ENCODE assay signal across 8 mouse cellular contexts in genomic region chr12:112720890-112721423, GRCm38 (mm10). TPM values are rescaled to one million over a fixed set of nuclear protein-coding genes. Genes with fewer than 3 reads are reported as not detected.
A peak's percentile ranks its signal among the peaks of the same experiment; 100 is the strongest.
DNase-seq lines count a peak whose midpoint lies in the region; ATAC-seq and TF ChIP-seq lines count a peak whose summit lies in the region.

No protein-coding gene starts in this region.

- intact Hi-C loops in left cerebral cortex, postnatal 10 days (cut with DNase I): no loop called here

- H3K9me3 ChIP-seq in heart, postnatal 0 days (replicated peaks; ENCODE audit: control insufficient read depth, low read length): no peaks in the 10 kb centered on the region
- no peaks in the 10 kb centered on the region for H3K9me3 ChIP-seq in embryonic facial prominence, embryonic 11.5 days (replicated peaks; ENCODE audit: control insufficient read depth, low read length)
- H3K9me3 ChIP-seq in kidney, embryonic 15.5 days (replicated peaks): no peaks in the 10 kb centered on the region

- H3K9ac ChIP-seq in heart, postnatal 0 days (replicated peaks; ENCODE audit: low read depth, low read length): no peak overlapping the region; the same call in 1 of the 2 replicates
- H3K9ac ChIP-seq in embryonic facial prominence, embryonic 11.5 days (replicated peaks; ENCODE audit: low read length): no peak overlapping the region
- H3K9ac ChIP-seq in kidney, embryonic 15.5 days: peak overlapping the region; percentile 68

- H3K27ac ChIP-seq in heart, postnatal 0 days (ENCODE audit: low read depth): peak overlapping the region; percentile 44; the same call in 1 of the 2 replicates
- no peak overlapping the region for H3K27ac ChIP-seq in embryonic facial prominence, embryonic 11.5 days (replicated peaks; ENCODE audit: low read depth, low read length)
- peak overlapping the region; percentile 97 for H3K27ac ChIP-seq in kidney, embryonic 15.5 days

- whole genome bisulfite sequencing in heart, postnatal 0 days: 54% methylated on average over 12 of the region's 12 CpGs
- WGBS in embryonic facial prominence, embryonic 11.5 days: 30% methylated on average over 12 of the region's 12 CpGs
- WGBS in kidney, embryonic 15.5 days: 42% methylated on average over 12 of the region's 12 CpGs

- H3K27me3 ChIP-seq in heart, postnatal 0 days (ENCODE audit: control insufficient read depth, insufficient read depth, low read length): 0 out of 2 replicates have a peak, but pooled peaks cover 7% of the 10 kb centered on the region
- peaks cover 15% of the 10 kb centered on the region for H3K27me3 ChIP-seq in embryonic facial prominence, embryonic 11.5 days (ENCODE audit: control insufficient read depth, insufficient read depth, low read length)
- H3K27me3 ChIP-seq in kidney, embryonic 15.5 days: peaks cover 12% of the 10 kb centered on the region

- TF ChIP-seq EP300 in heart, postnatal 0 days (IDR thresholded peaks at IDR 0.05; ENCODE audit: low read depth): no peak

- H3K4me3 ChIP-seq in heart, postnatal 0 days (ENCODE audit: low read depth, low read length): no peak overlapping the region
- 0 out of 2 replicates have a peak overlapping the region, but pooled peaks have one; percentile 10 for H3K4me3 ChIP-seq in embryonic facial prominence, embryonic 11.5 days (ENCODE audit: low read depth, low read length)
- H3K4me3 ChIP-seq in kidney, embryonic 15.5 days (replicated peaks): peak overlapping the region; percentile 69

- peak; percentile 25; the same call in 1 of the 2 replicates for ATAC-seq in heart, postnatal 0 days (ENCODE audit: insufficient read depth, low read depth)
- no peak for ATAC-seq in embryonic facial prominence, embryonic 11.5 days (replicated peaks; ENCODE audit: insufficient number of reproducible peaks, low FRiP score, low TSS enrichment, low read depth)
- ATAC-seq in kidney, embryonic 15.5 days (replicated peaks; ENCODE audit: low FRiP score): no peak

- peak overlapping the region; percentile 99 for H3K4me2 ChIP-seq in heart, postnatal 0 days (ENCODE audit: low read depth, low read length)
- H3K4me2 ChIP-seq in embryonic facial prominence, embryonic 11.5 days (ENCODE audit: low read depth, low read length): peak overlapping the region; percentile 99; the same call in 1 of the 2 replicates
- H3K4me2 ChIP-seq in kidney, embryonic 15.5 days: peak overlapping the region; percentile 89

- H3K36me3 ChIP-seq in heart, postnatal 0 days (replicated peaks; ENCODE audit: control insufficient read depth, insufficient read depth, low read length): no peaks in the 10 kb centered on the region
- H3K36me3 ChIP-seq in embryonic facial prominence, embryonic 11.5 days (replicated peaks; ENCODE audit: control insufficient read depth, insufficient read depth, low read depth, low read length): no peaks in the 10 kb centered on the region
- H3K36me3 ChIP-seq in kidney, embryonic 15.5 days: peaks cover 13% of the 10 kb centered on the region

- TF ChIP-seq CTCF in heart, postnatal 0 days (IDR thresholded peaks at IDR 0.05; ENCODE audit: low read depth): no peak

- DNase-seq in heart, postnatal 0 days (ENCODE audit: low spot score): no peak
- no peak for DNase-seq in heart, postnatal 4 days
- no peak for DNase-seq in embryonic facial prominence, embryonic 11.5 days (ENCODE audit: low spot score)
- DNase-seq in neural tube, embryonic 10.5 days (ENCODE audit: extremely low spot score, low spot score): peak; percentile 22
- no peak for DNase-seq in thymus, postnatal 14 days
- no peak for DNase-seq in left cerebral cortex, postnatal 10 days (ENCODE audit: extremely low spot score in 1 of 2, low spot score in 2 of 2)
- no peak for DNase-seq in cerebellum, postnatal 36 days

- peaks cover 12% of the 10 kb centered on the region; the same call in 1 of the 2 replicates for H3K4me1 ChIP-seq in heart, postnatal 0 days (ENCODE audit: control insufficient read depth, insufficient read depth)
- peaks cover 4% of the 10 kb centered on the region; the same call in 1 of the 2 replicates for H3K4me1 ChIP-seq in embryonic facial prominence, embryonic 11.5 days (ENCODE audit: control insufficient read depth, insufficient read depth, low read length)
- H3K4me1 ChIP-seq in kidney, embryonic 15.5 days: peaks cover 53% of the 10 kb centered on the region

RNA-seq across cellular contexts. Expression of gene Cep170b, which starts 0.7 kb away (rescaled TPM):
- 10.1 and 17.6 TPM in 2 replicates for total RNA-seq in heart, postnatal 0 days (2014; rRNA removed; ENCODE audit: low replicate concordance)
- polyA plus RNA-seq in heart, postnatal 0 days (2015; fragmentation: Nextera tagmentation; extraction: Ambion mirVana): 1.8 and 2.4 TPM in 2 replicates
- 10 to 100 TPM; 13.1 to 14.1 TPM for total RNA-seq in heart, postnatal 4 days (2021)
- 5.3 and 8.0 TPM in 2 replicates for polyA plus RNA-seq in embryonic facial prominence, embryonic 11.5 days (2014; fragmentation: Nextera tagmentation; extraction: Ambion mirVana)
- 15.8 and 16.6 TPM in 2 replicates for polyA plus RNA-seq in kidney, embryonic 15.5 days (2015; fragmentation: Nextera tagmentation; extraction: Ambion mirVana)
- total RNA-seq in left cerebral cortex, postnatal 10 days (2021): 100 to 1,000 TPM; 222 to 234 TPM

RNA-seq across cellular contexts. Expression of gene Pld4, which starts 39.5 kb away (rescaled TPM):
- 6.8 and 7.2 TPM in 2 replicates for total RNA-seq in heart, postnatal 0 days (2014; rRNA removed; ENCODE audit: low replicate concordance)
- 3.4 and 4.7 TPM in 2 replicates for polyA plus RNA-seq in heart, postnatal 0 days (2015; fragmentation: Nextera tagmentation; extraction: Ambion mirVana)
- total RNA-seq in heart, postnatal 4 days (2021): 1 to 10 TPM; 3.4 to 4.1 TPM
- polyA plus RNA-seq in embryonic facial prominence, embryonic 11.5 days (2014; fragmentation: Nextera tagmentation; extraction: Ambion mirVana): 3.4 and 6.5 TPM in 2 replicates
- 7.9 and 10.4 TPM in 2 replicates for polyA plus RNA-seq in kidney, embryonic 15.5 days (2015; fragmentation: Nextera tagmentation; extraction: Ambion mirVana)
- total RNA-seq in left cerebral cortex, postnatal 10 days (2021): 10 to 100 TPM in 1 of 2 experiments, 1 to 10 TPM in 1; 10.0 to 11.9 TPM

RNA-seq across cellular contexts. Expression of gene Zbtb42, which starts 42.3 kb away (rescaled TPM):
- 3.2 and 18.3 TPM in 2 replicates for total RNA-seq in heart, postnatal 0 days (2014; rRNA removed; ENCODE audit: low replicate concordance)
- polyA plus RNA-seq in heart, postnatal 0 days (2015; fragmentation: Nextera tagmentation; extraction: Ambion mirVana): 4.6 TPM in 2 replicates
- 10 to 100 TPM in 1 of 2 experiments, 1 to 10 TPM in 1; 10.0 to 10.1 TPM for total RNA-seq in heart, postnatal 4 days (2021)
- 2.3 and 2.6 TPM in 2 replicates for polyA plus RNA-seq in embryonic facial prominence, embryonic 11.5 days (2014; fragmentation: Nextera tagmentation; extraction: Ambion mirVana)
- 4.0 and 4.6 TPM in 2 replicates for polyA plus RNA-seq in kidney, embryonic 15.5 days (2015; fragmentation: Nextera tagmentation; extraction: Ambion mirVana)
- under 1 TPM; 0.28 to 0.34 TPM for total RNA-seq in left cerebral cortex, postnatal 10 days (2021)

RNA-seq across cellular contexts. Expression of gene Akt1, which starts 46.3 kb away (rescaled TPM):
- 206 and 234 TPM in 2 replicates for total RNA-seq in heart, postnatal 0 days (2014; rRNA removed; ENCODE audit: low replicate concordance)
- polyA plus RNA-seq in heart, postnatal 0 days (2015; fragmentation: Nextera tagmentation; extraction: Ambion mirVana): 60.6 and 70.9 TPM in 2 replicates
- total RNA-seq in heart, postnatal 4 days (2021): 100 to 1,000 TPM; 352 to 392 TPM
- 68.3 and 99.2 TPM in 2 replicates for polyA plus RNA-seq in embryonic facial prominence, embryonic 11.5 days (2014; fragmentation: Nextera tagmentation; extraction: Ambion mirVana)
- polyA plus RNA-seq in kidney, embryonic 15.5 days (2015; fragmentation: Nextera tagmentation; extraction: Ambion mirVana): 53.7 and 56.7 TPM in 2 replicates
- 100 to 1,000 TPM; 166 to 169 TPM for total RNA-seq in left cerebral cortex, postnatal 10 days (2021)

Comparison
In these comparisons a context has a peak if more than half of its experiments do, and no peak if none do; other contexts are left out.
1. RNA of gene Cep170b, which starts 0.7 kb away (total RNA-seq): 222 to 234 TPM in left cerebral cortex, postnatal 10 days; 10.1 to 17.6 TPM in heart, postnatal 0 days and 13.1 to 14.1 TPM in heart, postnatal 4 days; every median in the first group is over 10 times any median in the second.
2. Peak in every context shown above with its lines, with median percentiles within 50 percentile points of each other: H3K4me2 ChIP-seq.